Mouse (Mus musculus) telencephalon, adult 2 months (tissue): ENCODE results near the gene 1700008O03Rik.
A peak's percentile ranks its signal among the peaks of the same experiment; 100 is the strongest.

Source experiments
- DNase-seq: peaks from one replicate; pipeline ENCODE4 v3.0.0-alpha.2; 2011; ENCODE audit warnings: low read depth, low spot score

Gene 1700008O03Rik

GRCm38 (mm10) chr7:44385720-44386119, at the start of gene 1700008O03Rik:
TSS of gene 1700008O03Rik (minus strand) at chr7:44385820.
- no peak for DNase-seq

- DNase-seq = no peak
Measured at GRCm38 (mm10) chr7:44434089-44434488, 48.5 kb upstream of the 1700008O03Rik start.

GRCm38 (mm10) chr7:44433371-44433770, 47.8 kb upstream of the 1700008O03Rik start:
- no peak for DNase-seq

- DNase-seq = no peak
Measured at GRCm38 (mm10) chr7:44432550-44432949, 46.9 kb upstream of the 1700008O03Rik start.

- DNase-seq = no peak
Measured at GRCm38 (mm10) chr7:44429534-44430488, 44.2 kb upstream of the 1700008O03Rik start.

- no peak for DNase-seq
Measured at GRCm38 (mm10) chr7:44428968-44429521, 43.4 kb upstream of the 1700008O03Rik start, which contains the start of gene Lrrc4b. TSS of gene Lrrc4b (plus strand) at chr7:44429018.

GRCm38 (mm10) chr7:44428171-44428950, 42.7 kb upstream of the 1700008O03Rik start:
- no peak for DNase-seq

- DNase-seq = no peak
Measured at GRCm38 (mm10) chr7:44427666-44428065, 42.0 kb upstream of the 1700008O03Rik start.

GRCm38 (mm10) chr7:44413307-44413706, 27.7 kb upstream of the 1700008O03Rik start:
- no peak for DNase-seq

GRCm38 (mm10) chr7:44411144-44411543, 25.5 kb upstream of the 1700008O03Rik start:
- DNase-seq = no peak

GRCm38 (mm10) chr7:44406015-44406355, 20.4 kb upstream of the 1700008O03Rik start:
- DNase-seq = no peak

GRCm38 (mm10) chr7:44405346-44406014, 19.9 kb upstream of the 1700008O03Rik start:
- peak; percentile 100 for DNase-seq

GRCm38 (mm10) chr7:44401673-44402072, 16.1 kb upstream of the 1700008O03Rik start:
- DNase-seq = no peak

- DNase-seq = no peak
Measured at GRCm38 (mm10) chr7:44398570-44398969, 12.9 kb upstream of the 1700008O03Rik start.

GRCm38 (mm10) chr7:44393284-44393683, 7.7 kb upstream of the 1700008O03Rik start:
- no peak for DNase-seq

- DNase-seq = no peak
Measured at GRCm38 (mm10) chr7:44392341-44392740, 6.7 kb upstream of the 1700008O03Rik start.

GRCm38 (mm10) chr7:44391831-44392230, 6.2 kb upstream of the 1700008O03Rik start:
- no peak for DNase-seq

- DNase-seq = no peak
Measured at GRCm38 (mm10) chr7:44384716-44385059, 932 bp downstream of the 1700008O03Rik start.

GRCm38 (mm10) chr7:44383980-44384715, 1.5 kb downstream of the 1700008O03Rik start, which contains the start of gene Syt3:
TSS of gene Syt3 (plus strand) at chr7:44384102.
- DNase-seq = peak; percentile 83

- DNase-seq = peak; percentile 89
Measured at GRCm38 (mm10) chr7:44382541-44382940, 3.1 kb downstream of the 1700008O03Rik start.

GRCm38 (mm10) chr7:44378290-44378689, 7.3 kb downstream of the 1700008O03Rik start:
- no peak for DNase-seq
